Mouse (Mus musculus) megakaryocyte-erythroid progenitor cell, adult 5 weeks (primary cell): Measurements from ENCODE around the gene Zscan12. TPM values are rescaled to one million over a fixed set of nuclear protein-coding genes. Genes with fewer than 3 reads are reported as not detected.

Experiments used
- polyA plus RNA-seq: library from polyadenylated mRNA; stranded (reverse); fragments of >175 nt; gene quantifications from 2 replicates; pipeline ENCODE4 v1.2.3, GENCODE M21; 2012

Gene Zscan12
- 1.9 and 2.0 TPM in 2 replicates for polyA plus RNA-seq

GRCm38 (mm10) chr13:21362621-21363248, at the start of gene Zscan12:
Zscan12 (plus strand) TSS chr13:21362820.

GRCm38 (mm10) chr13:21346610-21347009, 16.0 kb upstream of the Zscan12 start, which contains the start of gene Olfr1367:
Olfr1367 (plus strand) TSS chr13:21346910.

GRCm38 (mm10) chr13:21402287-21402846, 39.7 kb downstream of the Zscan12 start, which contains the start of gene Zkscan3:
Zkscan3 (minus strand) TSS chr13:21402755.

Other genes starting within 250 kb of the Zscan12 start
- gene Olfr263, start 233.2 kb upstream of the Zscan12 start, polyA plus RNA-seq = not detected in 2 replicates
- not detected in 2 replicates for gene Olfr1368, start 217.0 kb upstream of the Zscan12 start, polyA plus RNA-seq
- 140 and 157 TPM in 2 replicates for gene Trim27, start 183.4 kb upstream of the Zscan12 start, polyA plus RNA-seq
- not detected in 2 replicates for gene Gpx5, start 70.1 kb upstream of the Zscan12 start, polyA plus RNA-seq
- not detected in 2 replicates for gene Gpx6, start 50.7 kb upstream of the Zscan12 start, polyA plus RNA-seq
- gene Olfr1367, start 15.9 kb upstream of the Zscan12 start, polyA plus RNA-seq = not detected in 2 replicates
- gene Zkscan3, start 39.9 kb downstream of the Zscan12 start, polyA plus RNA-seq = 4.7 and 4.8 TPM in 2 replicates
- gene Pgbd1, start 78.2 kb downstream of the Zscan12 start, polyA plus RNA-seq = 0.14 and 0.18 TPM in 2 replicates
- 2.0 and 2.2 TPM in 2 replicates for gene Zscan26, start 90.9 kb downstream of the Zscan12 start, polyA plus RNA-seq
- 0.14 and 0.33 TPM in 2 replicates for gene Nkapl, start 105.7 kb downstream of the Zscan12 start, polyA plus RNA-seq
- 0.16 TPM in 1 of 2 replicates, not detected in the other for gene Zkscan4, start 116.1 kb downstream of the Zscan12 start, polyA plus RNA-seq
- not detected in 2 replicates for gene Gm10065, start 116.6 kb downstream of the Zscan12 start, polyA plus RNA-seq
- gene AK157302, start 132.4 kb downstream of the Zscan12 start, polyA plus RNA-seq = not detected in 2 replicates
- 31.4 and 32.2 TPM in 2 replicates for gene Gm11273, start 138.6 kb downstream of the Zscan12 start, polyA plus RNA-seq
- 1.0 and 1.8 TPM in 2 replicates for gene Zkscan8, start 168.3 kb downstream of the Zscan12 start, polyA plus RNA-seq
- not detected in 2 replicates for gene Olfr1366, start 180.0 kb downstream of the Zscan12 start, polyA plus RNA-seq
- gene Olfr1535, start 197.1 kb downstream of the Zscan12 start, polyA plus RNA-seq = not detected in 2 replicates
- not detected in 2 replicates for gene Olfr1364, start 218.9 kb downstream of the Zscan12 start, polyA plus RNA-seq